Mouse (Mus musculus) embryonic facial prominence, embryonic 14.5 days (tissue): Measurements from ENCODE around the gene Celsr1. TPM values are rescaled to one million over a fixed set of nuclear protein-coding genes. Genes with fewer than 3 reads are reported as not detected.
A peak's percentile ranks its signal among the peaks of the same experiment; 100 is the strongest.

Source experiments
- ATAC-seq: fragments of 200-750 bp; cut with Nextera tagmentation; 2 replicates; pipeline ENCODE4 v1.8.0; 2017; ENCODE audit warnings: low read depth, moderate number of reproducible peaks, moderate TSS enrichment
- DNase-seq: peaks from one replicate; pipeline ENCODE4 v3.0.0-alpha.2; 2015; ENCODE audit warnings: low spot score
- H3K27ac ChIP-seq: fragments of 300-500 bp; sonication (generic); replicated peaks from 2 replicates; pipeline ENCODE4 v1.5.1; 2014; ENCODE audit warnings: low read depth, mild to moderate bottlenecking, low read length, moderate library complexity
- H3K27me3 ChIP-seq: fragments of 300-500 bp; sonication (generic); replicated peaks from 2 replicates; pipeline ENCODE4 v1.6.1; 2014; ENCODE audit warnings: low read length; ENCODE audit not compliant: control insufficient read depth, insufficient read depth
- H3K36me3 ChIP-seq: fragments of 300-500 bp; sonication (generic); 2 replicates; pipeline ENCODE4 v1.6.1; 2014; ENCODE audit warnings: low read length, mixed read lengths; ENCODE audit not compliant: control insufficient read depth, insufficient read depth
- H3K4me1 ChIP-seq: fragments of 300-500 bp; sonication (generic); 2 replicates; pipeline ENCODE4 v1.6.1; 2014; ENCODE audit warnings: antibody characterized with exemption, low read length; ENCODE audit not compliant: control insufficient read depth, insufficient read depth
- H3K4me2 ChIP-seq: fragments of 300-500 bp; sonication (generic); 2 replicates; pipeline ENCODE4 v1.6.1; 2014; ENCODE audit warnings: low read depth, mild to moderate bottlenecking, low read length, moderate library complexity, mixed read lengths
- H3K4me3 ChIP-seq: fragments of 300-500 bp; sonication (generic); 2 replicates; pipeline ENCODE4 v1.5.1; 2014; ENCODE audit warnings: low read depth, mild to moderate bottlenecking, low read length
- H3K9ac ChIP-seq: fragments of 300-500 bp; sonication (generic); 2 replicates; pipeline ENCODE4 v1.6.1; 2014; ENCODE audit warnings: low read depth, mild to moderate bottlenecking, low read length, moderate library complexity, mixed read lengths
- H3K9me3 ChIP-seq: fragments of 300-500 bp; sonication (generic); 2 replicates; pipeline ENCODE4 v1.6.1; 2016; ENCODE audit warnings: low read length; ENCODE audit not compliant: control insufficient read depth
- WGBS: fragments of 180-500 bp; shearing (Covaris S2); extraction: QIAGEN DNeasy Blood & Tissue Kit; methylation state at CpG from one replicate; pipeline ENCODE4 v1.1.7; 2014; 5-methylcytosine and 5-hydroxymethylcytosine counted together
- polyA plus RNA-seq: library from polyadenylated mRNA; unstranded; fragments of >200 nt; fragmentation: Nextera tagmentation; extraction: Ambion mirVana; gene quantifications from 2 replicates; pipeline ENCODE4 v1.2.1, GENCODE M21; 2014

Celsr1 gene
- polyA plus RNA-seq, 1 experiment from 2014 or later, result 5.5 TPM

GRCm38 (mm10) chr15:86020008-86020407, 13.6 kb downstream of the Celsr1 start:
- H3K4me3 ChIP-seq, result no peak overlapping the region
- WGBS, result 74% methylated on average over 8 of the region's 8 CpGs
- H3K4me2 ChIP-seq, result no peak overlapping the region
- no peak for DNase-seq
- H3K9me3 ChIP-seq, result peaks cover 8% of the 10 kb centered on the region; the same call in 1 of the 2 replicates
- H3K27me3 ChIP-seq, result no peaks in the 10 kb centered on the region
- H3K36me3 ChIP-seq, result no peaks in the 10 kb centered on the region
- no peak for ATAC-seq
- H3K4me1 ChIP-seq, result no peaks in the 10 kb centered on the region
- H3K27ac ChIP-seq, result no peak overlapping the region
- H3K9ac ChIP-seq, result no peak overlapping the region

GRCm38 (mm10) chr15:86018753-86019512, 14.6 kb downstream of the Celsr1 start:
- no peaks in the 10 kb centered on the region for H3K36me3 ChIP-seq
- H3K9ac ChIP-seq, result no peak overlapping the region
- H3K27ac ChIP-seq, result no peak overlapping the region
- H3K4me2 ChIP-seq, result no peak overlapping the region
- no peak for DNase-seq
- peaks cover 8% of the 10 kb centered on the region; the same call in 1 of the 2 replicates for H3K9me3 ChIP-seq
- no peaks in the 10 kb centered on the region for H3K27me3 ChIP-seq
- H3K4me3 ChIP-seq, result no peak overlapping the region
- 93% methylated on average over 5 of the region's 5 CpGs for WGBS
- ATAC-seq, result no peak
- no peaks in the 10 kb centered on the region for H3K4me1 ChIP-seq

- no peak overlapping the region for H3K4me2 ChIP-seq
- ATAC-seq, result no peak
- no peaks in the 10 kb centered on the region for H3K27me3 ChIP-seq
- DNase-seq, result no peak
- H3K9ac ChIP-seq, result no peak overlapping the region
- 87% methylated on average over 6 of the region's 6 CpGs for WGBS
- H3K4me3 ChIP-seq, result no peak overlapping the region
- H3K4me1 ChIP-seq, result no peaks in the 10 kb centered on the region
- H3K36me3 ChIP-seq, result no peaks in the 10 kb centered on the region
- H3K9me3 ChIP-seq, result peaks cover 8% of the 10 kb centered on the region; the same call in 1 of the 2 replicates
- H3K27ac ChIP-seq, result no peak overlapping the region
Measured at GRCm38 (mm10) chr15:86017336-86017735, 16.2 kb downstream of the Celsr1 start.

GRCm38 (mm10) chr15:86015860-86016541, 17.6 kb downstream of the Celsr1 start:
- H3K9me3 ChIP-seq, result peaks cover 8% of the 10 kb centered on the region; the same call in 1 of the 2 replicates
- H3K4me2 ChIP-seq, result no peak overlapping the region
- no peak overlapping the region for H3K27ac ChIP-seq
- no peaks in the 10 kb centered on the region for H3K36me3 ChIP-seq
- H3K4me1 ChIP-seq, result no peaks in the 10 kb centered on the region
- DNase-seq, result peak; percentile 24
- no peak overlapping the region for H3K4me3 ChIP-seq
- H3K27me3 ChIP-seq, result no peaks in the 10 kb centered on the region
- no peak overlapping the region for H3K9ac ChIP-seq
- ATAC-seq, result no peak
- 53% methylated on average over 13 of the region's 13 CpGs for WGBS

- Histone ChIP-seq H3K27ac (no peak overlapping the region), H3K4me1 (no peaks in the 10 kb centered on the region), H3K36me3 (no peaks in the 10 kb centered on the region), H3K27me3 (no peaks in the 10 kb centered on the region), H3K4me3 (no peak overlapping the region), H3K9ac (no peak overlapping the region), H3K4me2 (no peak overlapping the region), H3K9me3 (peaks cover 8% of the 10 kb centered on the region; the same call in 1 of the 2 replicates)
- 83% methylated on average over 7 of the region's 7 CpGs for WGBS
- ATAC-seq, result no peak
- DNase-seq, result no peak
Measured at GRCm38 (mm10) chr15:86015026-86015425, 18.6 kb downstream of the Celsr1 start.

- WGBS, result 50% methylated on average over 10 of the region's 10 CpGs
- no peak overlapping the region for H3K9ac ChIP-seq
Measured at GRCm38 (mm10) chr15:86013656-86014055, 19.9 kb downstream of the Celsr1 start.

GRCm38 (mm10) chr15:86013130-86013529, 20.4 kb downstream of the Celsr1 start:
- Histone ChIP-seq H3K27ac (no peak overlapping the region), H3K36me3 (no peaks in the 10 kb centered on the region), H3K4me2 (no peak overlapping the region), H3K27me3 (no peaks in the 10 kb centered on the region), H3K9me3 (no peaks in the 10 kb centered on the region), H3K4me1 (no peaks in the 10 kb centered on the region), H3K4me3 (no peak overlapping the region), H3K9ac (no peak overlapping the region)
- DNase-seq (peak; percentile 28), ATAC-seq (peak; percentile 64)
- WGBS, result 52% methylated on average over 2 of the region's 2 CpGs

More at GRCm38 (mm10) chr15:86013656-86014055, 19.9 kb downstream of the Celsr1 start:
- Histone ChIP-seq H3K4me2 (no peak overlapping the region), H3K4me3 (no peak overlapping the region), H3K9me3 (0 out of 2 replicates have a peak, but pooled peaks cover under 1% of the 10 kb centered on the region), H3K27me3 (no peaks in the 10 kb centered on the region), H3K4me1 (no peaks in the 10 kb centered on the region), H3K36me3 (no peaks in the 10 kb centered on the region), H3K27ac (no peak overlapping the region)
- ATAC-seq (0 out of 2 replicates have a peak, but pooled peaks have one; percentile 56), DNase-seq (no peak)

- Histone ChIP-seq H3K27me3 (no peaks in the 10 kb centered on the region), H3K4me3 (no peak overlapping the region), H3K27ac (no peak overlapping the region), H3K36me3 (no peaks in the 10 kb centered on the region), H3K4me1 (no peaks in the 10 kb centered on the region), H3K9ac (no peak overlapping the region), H3K9me3 (no peaks in the 10 kb centered on the region), H3K4me2 (no peak overlapping the region; the same call in 1 of the 2 replicates)
- ATAC-seq (peak; percentile 83), DNase-seq (peak; percentile 88)
- 6% methylated on average over 6 of the region's 6 CpGs for WGBS
Measured at GRCm38 (mm10) chr15:86007690-86008121, 25.9 kb downstream of the Celsr1 start.
